Mouse (Mus musculus) MEL (cell line): ENCODE results near the gene Wdr27. TPM values are rescaled to one million over a fixed set of nuclear protein-coding genes. Genes with fewer than 3 reads are reported as not detected.

Experiments
- DNase-seq: peaks from one replicate; pipeline ENCODE4 v3.0.0; 2011; ENCODE audit warnings: low read depth, low spot score
- H3K27ac ChIP-seq: 2 replicates; pipeline ENCODE4 v1.5.1; 2012; ENCODE audit warnings: low read depth, mild to moderate bottlenecking, control low read depth, low read length, moderate library complexity; ENCODE audit not compliant: control insufficient read depth
- H3K27me3 ChIP-seq, 2 experiments: fragments of 150-350 bp in 1 of 2; sonication (generic) in 1 of 2; 2 replicates each; pipeline ENCODE4 v1.6.1; 2012; ENCODE audit warnings: low read length in 2 of 2, mild to moderate bottlenecking in 2 of 2, improper control_type of control experiment in 1 of 2, moderate library complexity in 1 of 2; ENCODE audit not compliant: insufficient read depth in 2 of 2, control insufficient read depth in 1 of 2
- H3K36me3 ChIP-seq, 2 experiments: 2 replicates each; pipeline ENCODE4 v1.6.1; 2012 to 2014; ENCODE audit warnings: low read length in 2 of 2, improper control_type of control experiment in 1 of 2, inconsistent platforms in 1 of 2, mild to moderate bottlenecking in 1 of 2; ENCODE audit not compliant: insufficient read depth in 2 of 2, control insufficient read depth in 1 of 2
- H3K4me1 ChIP-seq, 2 experiments: fragments of 150-350 bp in 1 of 2; sonication (generic) in 1 of 2; 2 replicates each; pipeline ENCODE4 v1.6.1; 2012; ENCODE audit warnings: low read length in 2 of 2, improper control_type of control experiment in 1 of 2, mild to moderate bottlenecking in 1 of 2; ENCODE audit not compliant: insufficient read depth in 2 of 2, control insufficient read depth in 1 of 2
- H3K4me3 ChIP-seq, 2 experiments: fragments of 150-350 bp in 1 of 2; sonication (generic) in 1 of 2; 2 replicates each; pipeline ENCODE4 v1.5.1; 2012; ENCODE audit warnings: low read depth in 2 of 2, low read length in 2 of 2, mild to moderate bottlenecking in 2 of 2, moderate library complexity in 2 of 2, control low read depth in 1 of 2, improper control_type of control experiment in 1 of 2; ENCODE audit not compliant: control insufficient read depth in 1 of 2, insufficient read depth in 1 of 2
- H3K79me2 ChIP-seq: 2 replicates; pipeline ENCODE4 v1.6.1; 2012; ENCODE audit warnings: mild to moderate bottlenecking, low read length, moderate library complexity; ENCODE audit not compliant: control insufficient read depth, poor library complexity, insufficient read depth
- H3K9ac ChIP-seq: 2 replicates; pipeline ENCODE4 v1.6.1; 2012; ENCODE audit warnings: low read depth, mild to moderate bottlenecking, control low read depth, low read length, moderate library complexity; ENCODE audit not compliant: control insufficient read depth, poor library complexity, severe bottlenecking
- H3K9me3 ChIP-seq: fragments of 150-350 bp; sonication (generic); replicated peaks from 2 replicates; pipeline ENCODE4 v1.6.1; 2012; ENCODE audit warnings: mild to moderate bottlenecking, low read length, improper control_type of control experiment, moderate library complexity; ENCODE audit not compliant: insufficient read depth
- BHLHE40 ChIP-seq: IDR thresholded peaks from 2 replicates; pipeline ENCODE4 v1.6.1; 2012; ENCODE audit warnings: low read depth, mild to moderate bottlenecking, inconsistent platforms, low read length, improper control_type of control experiment, borderline replicate concordance
- CHD1 ChIP-seq: IDR thresholded peaks from 2 replicates; pipeline ENCODE4 v1.6.1; 2012; ENCODE audit warnings: low read depth, mild to moderate bottlenecking, inconsistent platforms, low read length, improper control_type of control experiment
- CHD2 ChIP-seq: IDR thresholded peaks from 2 replicates; pipeline ENCODE4 v1.6.1; 2011; ENCODE audit warnings: low read length, improper control_type of control experiment
- CTCF ChIP-seq, 3 experiments: IDR thresholded peaks in 2 of 3; conservative IDR thresholded peaks in 1 of 3; 2 replicates each; pipeline ENCODE4 v1.5.1; 2011 to 2012; ENCODE audit warnings: low read length in 3 of 3, low read depth in 2 of 3, mild to moderate bottlenecking in 2 of 3, improper control_type of control experiment in 1 of 3, inconsistent platforms in 1 of 3, mixed read lengths in 1 of 3, moderate library complexity in 1 of 3; ENCODE audit not compliant: control insufficient read depth in 1 of 3, insufficient read depth in 1 of 3, poor library complexity in 1 of 3, severe bottlenecking in 1 of 3
- E2F4 ChIP-seq: IDR thresholded peaks from 2 replicates; pipeline ENCODE4 v1.6.1; 2011; ENCODE audit warnings: low read depth, low read length, improper control_type of control experiment, borderline replicate concordance
- ELF1 ChIP-seq: IDR thresholded peaks from 2 replicates; pipeline ENCODE4 v1.6.1; 2014; ENCODE audit warnings: low read depth, mild to moderate bottlenecking, inconsistent platforms, low read length, improper control_type of control experiment, moderate library complexity
- EP300 ChIP-seq, 2 experiments: IDR thresholded peaks; 2 replicates each; pipeline ENCODE4 v1.6.1; 2011; ENCODE audit warnings: improper control_type of control experiment in 2 of 2, low read length in 2 of 2, low read depth in 1 of 2, mild to moderate bottlenecking in 1 of 2
- ETS1 ChIP-seq: IDR thresholded peaks from 2 replicates; pipeline ENCODE4 v1.6.1; 2012; ENCODE audit warnings: low read depth, mild to moderate bottlenecking, inconsistent platforms, low read length, improper control_type of control experiment, moderate library complexity
- GABPA ChIP-seq: IDR thresholded peaks from 2 replicates; pipeline ENCODE4 v1.6.1; 2012; ENCODE audit warnings: low read depth, mild to moderate bottlenecking, inconsistent platforms, low read length, improper control_type of control experiment, moderate library complexity
- GATA1 ChIP-seq: IDR thresholded peaks from 2 replicates; pipeline ENCODE4 v1.6.1; 2011; ENCODE audit warnings: low read depth, low read length, improper control_type of control experiment
- HCFC1 ChIP-seq: IDR thresholded peaks from 2 replicates; pipeline ENCODE4 v1.6.1; 2012; ENCODE audit warnings: low read depth, mild to moderate bottlenecking, inconsistent platforms, low read length, improper control_type of control experiment, moderate library complexity
- JUND ChIP-seq: IDR thresholded peaks from 2 replicates; pipeline ENCODE4 v1.6.1; 2011; ENCODE audit warnings: low read depth, mild to moderate bottlenecking, improper control_type of control experiment, low read length
- KAT2A ChIP-seq: conservative IDR thresholded peaks from 2 replicates; pipeline ENCODE4 v1.6.1; 2012; ENCODE audit warnings: low read depth, low read length, improper control_type of control experiment, inconsistent platforms
- MAX ChIP-seq: IDR thresholded peaks from 2 replicates; pipeline ENCODE4 v1.6.1; 2011; ENCODE audit warnings: low read length, improper control_type of control experiment
- MAZ ChIP-seq: IDR thresholded peaks from 2 replicates; pipeline ENCODE4 v1.6.1; 2012; ENCODE audit warnings: low read depth, mild to moderate bottlenecking, inconsistent platforms, low read length, improper control_type of control experiment
- MEF2A ChIP-seq: IDR thresholded peaks from 2 replicates; pipeline ENCODE4 v1.6.1; 2014; ENCODE audit warnings: low read depth, mild to moderate bottlenecking, inconsistent platforms, low read length, improper control_type of control experiment; ENCODE audit not compliant: poor library complexity, insufficient replicate concordance, severe bottlenecking; ENCODE audit errors: extremely low read depth
- MXI1 ChIP-seq: IDR thresholded peaks from 2 replicates; pipeline ENCODE4 v1.6.1; 2011; ENCODE audit warnings: mild to moderate bottlenecking, low read depth, low read length, improper control_type of control experiment
- MYB ChIP-seq: IDR thresholded peaks from 2 replicates; pipeline ENCODE4 v1.6.1; 2011; ENCODE audit warnings: mild to moderate bottlenecking, low read depth, low read length, improper control_type of control experiment
- MYC ChIP-seq: IDR thresholded peaks from 2 replicates; pipeline ENCODE4 v1.6.1; 2011; ENCODE audit warnings: low read depth, mild to moderate bottlenecking, low read length, improper control_type of control experiment, moderate library complexity
- NELFE ChIP-seq: IDR thresholded peaks from 2 replicates; pipeline ENCODE4 v1.6.1; 2011; ENCODE audit warnings: low read depth, low read length, improper control_type of control experiment
- POLR2A ChIP-seq, 2 experiments: IDR thresholded peaks; 2 replicates each; pipeline ENCODE4 v1.6.1; 2011 to 2012; ENCODE audit warnings: low read length in 2 of 2, mild to moderate bottlenecking in 2 of 2, control low read depth in 1 of 2, improper control_type of control experiment in 1 of 2, low read depth in 1 of 2, moderate library complexity in 1 of 2; ENCODE audit not compliant: control insufficient read depth in 1 of 2, insufficient read depth in 1 of 2, poor library complexity in 1 of 2
- POLR2AphosphoS5 ChIP-seq: IDR thresholded peaks from 2 replicates; pipeline ENCODE4 v1.6.1; 2012; ENCODE audit warnings: low read depth, borderline replicate concordance, mild to moderate bottlenecking, inconsistent platforms, low read length, moderate library complexity, mixed read lengths
- RAD21 ChIP-seq: IDR thresholded peaks from 2 replicates; pipeline ENCODE4 v1.6.1; 2011; ENCODE audit warnings: mild to moderate bottlenecking, low read depth, low read length, improper control_type of control experiment
- RCOR1 ChIP-seq: IDR thresholded peaks from 2 replicates; pipeline ENCODE4 v1.6.1; 2012; ENCODE audit warnings: low read depth, mild to moderate bottlenecking, inconsistent platforms, low read length, improper control_type of control experiment
- SIN3A ChIP-seq: IDR thresholded peaks from 2 replicates; pipeline ENCODE4 v1.6.1; 2012; ENCODE audit warnings: low read length, improper control_type of control experiment, inconsistent platforms
- SMC3 ChIP-seq: IDR thresholded peaks from 2 replicates; pipeline ENCODE4 v1.6.1; 2011; ENCODE audit warnings: low read depth, low read length, improper control_type of control experiment
- TAL1 ChIP-seq: IDR thresholded peaks from 2 replicates; pipeline ENCODE4 v1.6.1; 2012; ENCODE audit warnings: mild to moderate bottlenecking, inconsistent platforms, low read length, moderate library complexity, mixed read lengths
- TBP ChIP-seq: IDR thresholded peaks from 2 replicates; pipeline ENCODE4 v1.8.0; 2011; ENCODE audit warnings: low read depth, low read length, improper control_type of control experiment
- TCF12 ChIP-seq: IDR thresholded peaks from 2 replicates; pipeline ENCODE4 v1.6.1; 2014; ENCODE audit warnings: low read depth, mild to moderate bottlenecking, inconsistent platforms, low read length, improper control_type of control experiment, moderate library complexity
- UBTF ChIP-seq: IDR thresholded peaks from 2 replicates; pipeline ENCODE4 v1.6.1; 2012; ENCODE audit warnings: low read depth, mild to moderate bottlenecking, inconsistent platforms, low read length, improper control_type of control experiment, moderate library complexity, borderline replicate concordance; ENCODE audit not compliant: insufficient read depth
- USF1 ChIP-seq: IDR thresholded peaks from 2 replicates; pipeline ENCODE4 v1.6.1; 2014; ENCODE audit warnings: low read depth, mild to moderate bottlenecking, inconsistent platforms, low read length, improper control_type of control experiment, moderate library complexity
- USF2 ChIP-seq, 2 experiments: IDR thresholded peaks; 2 replicates each; pipeline ENCODE4 v1.6.1; 2011 to 2012; ENCODE audit warnings: improper control_type of control experiment in 2 of 2, low read length in 2 of 2, borderline replicate concordance in 1 of 2, inconsistent platforms in 1 of 2, low read depth in 1 of 2, mild to moderate bottlenecking in 1 of 2; ENCODE audit not compliant: insufficient read depth in 1 of 2
- ZC3H11A ChIP-seq: IDR thresholded peaks from 2 replicates; pipeline ENCODE4 v1.6.1; 2012; ENCODE audit warnings: low read depth, mild to moderate bottlenecking, inconsistent platforms, low read length, improper control_type of control experiment
- ZKSCAN1 ChIP-seq: IDR thresholded peaks from 2 replicates; pipeline ENCODE4 v1.6.1; 2012; ENCODE audit warnings: low read depth, mild to moderate bottlenecking, inconsistent platforms, low read length, improper control_type of control experiment, moderate library complexity
- ZMIZ1 ChIP-seq: IDR thresholded peaks from 2 replicates; pipeline ENCODE4 v1.6.1; 2012; ENCODE audit warnings: low read depth, mild to moderate bottlenecking, inconsistent platforms, low read length, improper control_type of control experiment, moderate library complexity
- ZNF384 ChIP-seq: IDR thresholded peaks from 2 replicates; pipeline ENCODE4 v1.6.1; 2012; ENCODE audit warnings: low read depth, mild to moderate bottlenecking, inconsistent platforms, low read length, improper control_type of control experiment
- polyA plus RNA-seq, 2 experiments: library from polyadenylated mRNA; stranded (reverse) in 1 of 2; unstranded in 1 of 2; fragments of >175 nt in 1 of 2; fragments of >200 nt in 1 of 2; gene quantifications; 2 replicates each; pipeline versions ENCODE4 v1.2.1 to v1.2.4; 2012; ENCODE audit warnings: low replicate concordance in 2 of 2, low read depth in 1 of 2; ENCODE audit not compliant: insufficient read length in 2 of 2, insufficient read depth in 1 of 2, missing spikeins in 1 of 2
- total RNA-seq: library from RNA; depleted of rRNA; stranded (reverse); fragments of 300-350 nt; gene quantifications from 2 replicates; pipeline ENCODE4 v1.2.3, GENCODE M21; 2012; rRNA removed

Gene Wdr27
- total RNA-seq (0.10 and 0.69 TPM in 2 replicates), polyA plus RNA-seq (1 to 10 TPM in 1 of 2 experiments, not detected in 1; 1.4 TPM)

DNA sequence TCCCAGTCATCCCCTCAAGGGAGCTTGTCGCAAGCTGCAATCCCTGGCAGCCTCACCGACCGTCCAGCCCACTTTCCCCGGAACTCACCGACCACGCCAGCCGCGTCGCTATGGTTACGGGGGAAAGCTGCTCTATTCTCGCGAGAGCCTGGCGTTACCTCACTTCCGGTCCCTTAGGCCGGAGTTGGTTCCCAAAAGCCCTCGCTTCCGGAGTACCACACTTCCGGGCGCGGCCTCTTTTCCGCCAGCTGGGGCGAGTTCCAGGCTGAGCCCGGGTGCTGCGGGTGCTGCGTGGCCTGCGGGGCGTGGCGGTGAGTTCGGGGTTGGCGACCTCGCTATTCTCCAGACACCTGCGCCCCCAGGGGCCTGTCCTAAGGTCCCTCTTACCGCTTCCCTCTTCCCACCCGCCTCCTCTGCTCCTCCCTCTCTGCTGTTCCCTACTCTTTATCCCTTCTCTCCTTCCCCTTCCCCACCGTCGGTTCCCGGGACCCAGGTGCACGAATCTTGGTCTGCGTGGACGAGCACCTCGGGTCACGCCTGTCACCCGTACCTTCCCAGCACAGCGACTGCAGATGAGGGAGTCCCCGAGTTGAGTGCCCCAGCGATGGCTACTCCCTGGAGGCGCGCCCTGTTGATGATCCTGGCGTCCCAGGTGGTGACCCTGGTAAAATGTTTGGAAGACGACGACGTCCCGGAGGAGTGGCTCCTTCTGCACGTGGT, at the start of gene Wdr27, which contains the start of gene 1600012H06Rik:
Wdr27 (minus strand) TSS at position 150 of the 720 bp plus-strand sequence.
1600012H06Rik (plus strand) TSS at position 176 of the 720 bp plus-strand sequence.
- Histone ChIP-seq H3K9me3 (no peaks in the 10 kb centered on the region), H3K4me1 (peaks cover 0 to 5% of the 10 kb centered on the region in 2 experiments; a peak in 1 of 4 replicates), H3K9ac (peak within 1 kb of the TSS; percentile 65), H3K27me3 (no peaks in the 10 kb centered on the region), H3K36me3 (peaks cover 12 to 18% of the 10 kb centered on the region in 2 experiments), H3K79me2 (peaks cover 9% of the 10 kb centered on the region), H3K4me3 (peak within 1 kb of the TSS; percentile 61 to 71), H3K27ac (no peak within 1 kb of the TSS)
- peak; percentile 98 for DNase-seq
- TF ChIP-seq MYC: no peak
- no peak for TF ChIP-seq USF2 (IDR thresholded peaks at IDR 0.05; ENCODE audit: borderline replicate concordance in 1 of 2, insufficient read depth in 1 of 2, low read depth in 1 of 2, low read length in 2 of 2)
- TF ChIP-seq ZC3H11A: no peak
- TF ChIP-seq USF1: no peak
- TF ChIP-seq CHD1: no peak
- TF ChIP-seq BHLHE40: no peak
- no peak; the same call in 1 of the 2 replicates for TF ChIP-seq KAT2A
- no peak for TF ChIP-seq GABPA
- TF ChIP-seq CTCF (IDR thresholded peaks at IDR 0.05 in 2 of 3, conservative IDR thresholded peaks at IDR 0.05 in 1 of 3; ENCODE audit: control insufficient read depth in 1 of 3, insufficient read depth in 1 of 3, low read depth in 2 of 3, low read length in 3 of 3, poor library complexity in 1 of 3, severe bottlenecking in 1 of 3): no peak
- no peak for TF ChIP-seq ZNF384
- TF ChIP-seq POLR2A (IDR thresholded peaks at IDR 0.05; ENCODE audit: control insufficient read depth in 1 of 2, insufficient read depth in 1 of 2, low read depth in 1 of 2, low read length in 2 of 2, poor library complexity in 1 of 2): peak; percentile 48 to 81; a peak in 3 of 4 replicates
- TF ChIP-seq UBTF: no peak
- TF ChIP-seq SIN3A: peak; percentile 100
- TF ChIP-seq SMC3: no peak
- TF ChIP-seq MXI1: peak; percentile 98
- no peak for TF ChIP-seq MAZ
- no peak for TF ChIP-seq POLR2AphosphoS5
- no peak for TF ChIP-seq ZKSCAN1
- no peak; the same call in 1 of the 2 replicates for TF ChIP-seq TCF12
- no peak for TF ChIP-seq RCOR1
- no peak for TF ChIP-seq TAL1
- TF ChIP-seq NELFE: peak; percentile 57; the same call in 1 of the 2 replicates
- peak; percentile 85 for TF ChIP-seq ETS1
- TF ChIP-seq MYB: no peak
- TF ChIP-seq CHD2: peak; percentile 100
- peak; percentile 96 for TF ChIP-seq HCFC1
- no peak for TF ChIP-seq GATA1
- no peak for TF ChIP-seq RAD21
- peak; percentile 2 for TF ChIP-seq ZMIZ1
- TF ChIP-seq EP300 (IDR thresholded peaks at IDR 0.05; ENCODE audit: low read depth in 1 of 2, low read length in 2 of 2): no peak
- peak; percentile 98 for TF ChIP-seq ELF1
- no peak for TF ChIP-seq JUND
- no peak for TF ChIP-seq MEF2A
- TF ChIP-seq TBP: no peak
- no peak for TF ChIP-seq E2F4
- 0 out of 2 replicates have a peak, but pooled peaks have one; percentile 59 for TF ChIP-seq MAX
